Mouse (Mus musculus) brain, embryonic 14.5 days (tissue): ENCODE results near the gene Gja6.

Experiments
- CTCF ChIP-seq: fragments of 200-500 bp; IDR thresholded peaks from 2 replicates; pipeline ENCODE4 v1.5.1; 2012; ENCODE audit warnings: inconsistent platforms, mild to moderate bottlenecking, moderate library complexity, borderline replicate concordance; ENCODE audit not compliant: insufficient read depth, insufficient read length; ENCODE audit errors: extremely low read depth
- POLR2A ChIP-seq: fragments of 200-500 bp; IDR thresholded peaks from 2 replicates; pipeline ENCODE4 v1.6.1; 2012; ENCODE audit warnings: mild to moderate bottlenecking, inconsistent platforms, borderline replicate concordance; ENCODE audit not compliant: poor library complexity, insufficient read depth, insufficient read length, severe bottlenecking; ENCODE audit errors: extremely low read depth

GRCm38 (mm10) chrX:160944722-160945121 is 37.9 kb upstream of the Gja6 start:
- TF ChIP-seq POLR2A (no peak), CTCF (no peak)
